Mouse (Mus musculus) T-cell, adult 66 days (primary cell): ENCODE measurements around the gene Palb2. TPM values are rescaled to one million over a fixed set of nuclear protein-coding genes. Genes with fewer than 3 reads are reported as not detected.

Experiments
- total RNA-seq, 2 experiments: library from RNA; stranded (reverse); gene quantifications; 3 replicates in 1 of 2; 4 replicates in 1 of 2; pipeline ENCODE4 v1.2.4; 2023

Gene Palb2
- 1 to 10 TPM; 5.9 to 6.1 TPM for total RNA-seq

GRCm38 (mm10) chr7:122132497-122133337 lies at the start of gene Palb2, which contains the start of gene Dctn5:
Palb2 (minus strand) TSS chr7:122132985.
Dctn5 (plus strand) TSS chr7:122133041.

DNA sequence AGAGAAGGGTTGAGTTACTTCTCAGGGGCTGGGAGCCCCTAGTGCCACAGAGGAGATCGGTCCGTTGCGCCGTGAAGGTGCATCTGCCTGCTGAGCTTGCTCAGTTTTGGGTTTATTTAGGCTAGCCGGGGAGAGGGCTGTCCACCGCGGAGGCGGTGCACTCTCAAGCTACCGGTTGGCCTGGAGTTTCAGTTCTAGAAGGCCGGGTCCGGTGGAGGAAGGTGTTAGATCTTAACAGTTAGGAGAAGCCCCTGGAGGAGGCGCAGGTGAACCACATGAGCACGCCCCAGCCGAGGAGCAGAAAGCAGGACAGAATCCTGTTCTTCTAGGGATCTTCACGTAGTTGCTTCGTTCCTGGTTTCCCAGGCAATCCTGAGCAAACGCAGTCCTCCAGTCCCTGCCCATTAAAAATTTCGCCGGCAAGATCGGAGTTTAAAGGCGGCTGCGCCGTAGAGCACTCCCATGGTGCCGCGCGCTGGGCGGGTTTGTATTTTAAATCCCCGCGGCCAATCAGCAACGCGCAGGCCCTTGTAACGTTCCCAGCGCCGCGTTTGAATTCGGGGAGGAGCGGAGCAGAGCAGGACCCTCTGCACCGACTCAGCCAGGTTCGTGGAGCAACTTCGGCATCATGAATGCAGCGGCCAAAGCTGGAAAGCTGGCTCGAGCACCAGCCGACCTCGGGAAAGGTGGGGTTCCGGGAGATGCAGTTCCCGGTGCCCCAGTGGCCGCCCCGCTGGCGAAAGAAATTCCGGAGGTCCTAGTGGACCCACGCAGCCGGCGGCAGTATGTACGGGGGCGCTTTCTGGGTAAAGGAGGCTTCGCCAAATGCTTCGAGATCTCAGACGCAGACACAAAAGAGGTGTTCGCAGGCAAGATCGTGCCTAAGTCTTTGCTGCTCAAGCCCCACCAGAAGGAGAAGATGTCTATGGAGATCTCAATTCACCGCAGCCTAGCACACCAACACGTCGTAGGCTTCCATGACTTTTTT lies 26.4 kb upstream of the Palb2 start, which contains the start of gene Plk1:
Plk1 (plus strand) TSS at position 525 of the 988 bp plus-strand sequence.

DNA sequence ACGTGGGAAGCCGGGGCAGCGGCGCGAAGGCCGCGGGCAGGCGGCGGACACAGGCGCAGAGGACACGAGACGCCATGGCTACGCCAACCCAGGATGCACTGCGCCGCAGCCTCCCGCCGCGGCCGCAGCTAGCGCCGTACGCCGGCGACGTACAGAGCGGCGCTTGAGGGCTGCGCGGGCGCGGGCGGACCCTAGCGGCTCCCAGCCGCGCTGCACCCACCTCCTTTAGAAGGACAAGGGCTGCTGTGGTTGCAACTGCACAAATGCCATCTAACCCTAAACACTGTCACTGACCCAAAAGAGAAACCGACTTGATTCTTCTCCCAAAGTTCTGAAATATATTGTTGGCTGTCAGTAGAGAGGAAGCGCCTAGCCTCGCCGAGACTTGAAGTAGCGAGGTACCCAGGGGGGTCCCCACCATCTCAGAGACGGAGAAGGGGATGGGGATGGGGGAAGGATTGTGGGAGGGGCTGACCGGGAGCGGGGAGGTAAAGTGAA lies 31.0 kb downstream of the Palb2 start, which contains the start of gene Ndufab1:
Ndufab1 (minus strand) TSS at position 140 of the 498 bp plus-strand sequence.

GRCm38 (mm10) chr7:122066945-122067516 lies 65.8 kb downstream of the Palb2 start, which contains the start of the genes Ubfd1 and Ears2:
Ubfd1 (plus strand) TSS chr7:122067175.
Ears2 (minus strand) TSS chr7:122067263.

Other genes starting within 250 kb of the Palb2 start
- 10 to 100 TPM; 10.2 to 10.3 TPM for gene Cog7, start 151.3 kb downstream of the Palb2 start, total RNA-seq
- 10 to 100 TPM; 13.0 to 13.1 TPM for gene Gga2, start 111.8 kb downstream of the Palb2 start, total RNA-seq
- 10 to 100 TPM; 45.8 to 48.6 TPM for gene Ubfd1, start 65.8 kb downstream of the Palb2 start, total RNA-seq
- 10 to 100 TPM; 22.5 to 22.6 TPM for gene Ears2, start 65.7 kb downstream of the Palb2 start, total RNA-seq
- 10 to 100 TPM; 76.2 to 90.1 TPM for gene Ndufab1, start 31.1 kb downstream of the Palb2 start, total RNA-seq
- gene Dctn5, start 56 bp upstream of the Palb2 start, total RNA-seq = 10 to 100 TPM; 78.6 to 82.0 TPM
- 1 to 10 TPM; 6.9 to 8.6 TPM for gene Plk1, start 26.5 kb upstream of the Palb2 start, total RNA-seq
- not detected for gene Ern2, start 53.2 kb upstream of the Palb2 start, total RNA-seq
- gene Chp2, start 86.5 kb upstream of the Palb2 start, total RNA-seq = 1 to 10 TPM in 1 of 2 experiments, not detected in 1; 2.2 TPM
- gene Prkcb, start 155.8 kb upstream of the Palb2 start, total RNA-seq = 100 to 1,000 TPM; 144 to 145 TPM